Mouse (Mus musculus): ENCODE measurements around the gene Lamtor2. TPM values are rescaled to one million over a fixed set of nuclear protein-coding genes. Genes with fewer than 3 reads are reported as not detected.

Lamtor2 gene
- polyA plus RNA-seq, 1 experiment = 123 TPM

DNA sequence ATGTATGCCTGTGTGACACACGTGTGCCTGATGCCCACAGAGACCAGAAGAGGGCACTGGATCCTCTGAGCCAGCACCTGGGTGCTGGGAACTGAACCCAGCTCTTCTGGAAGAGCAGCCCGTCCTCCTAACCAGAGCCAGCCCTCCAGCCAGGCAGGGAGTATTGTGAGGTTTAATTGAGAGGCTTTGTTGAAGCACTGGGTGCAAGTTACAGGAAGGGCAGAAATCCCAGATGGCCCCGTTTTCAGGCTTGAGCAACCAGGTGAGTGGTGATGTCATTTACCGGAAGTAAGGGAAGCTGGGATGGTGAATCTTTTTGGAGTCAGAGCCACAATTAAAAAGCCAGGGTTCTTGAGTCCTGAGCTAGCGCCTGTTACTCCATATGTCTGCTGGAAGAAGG is 27.9 kb downstream of the Lamtor2 start:
- TF ChIP-seq GATA1 (IDR thresholded peaks at IDR 0.05; ENCODE audit: low read length) = no peak

DNA sequence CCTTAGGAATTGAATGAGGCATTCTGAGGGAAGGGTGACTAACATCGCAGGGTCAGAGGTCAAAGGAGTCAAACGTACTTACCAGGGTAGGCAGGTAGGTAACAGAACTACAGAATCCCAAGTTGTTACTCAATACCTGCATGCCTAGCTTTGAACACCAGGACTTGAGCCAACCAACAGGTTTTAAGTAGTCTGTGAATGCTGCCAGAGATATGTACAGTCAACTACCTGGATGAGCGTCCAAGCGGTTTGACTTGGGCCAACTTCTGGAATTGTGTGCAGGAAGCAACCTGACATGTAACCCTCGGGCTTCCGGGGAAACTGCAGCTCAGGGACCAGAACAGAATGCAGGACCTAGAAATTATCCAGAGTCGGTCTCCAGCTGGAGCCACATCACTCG is 29.8 kb downstream of the Lamtor2 start:
- TF ChIP-seq GATA1 (IDR thresholded peaks at IDR 0.05; ENCODE audit: low read length) = no peak

DNA sequence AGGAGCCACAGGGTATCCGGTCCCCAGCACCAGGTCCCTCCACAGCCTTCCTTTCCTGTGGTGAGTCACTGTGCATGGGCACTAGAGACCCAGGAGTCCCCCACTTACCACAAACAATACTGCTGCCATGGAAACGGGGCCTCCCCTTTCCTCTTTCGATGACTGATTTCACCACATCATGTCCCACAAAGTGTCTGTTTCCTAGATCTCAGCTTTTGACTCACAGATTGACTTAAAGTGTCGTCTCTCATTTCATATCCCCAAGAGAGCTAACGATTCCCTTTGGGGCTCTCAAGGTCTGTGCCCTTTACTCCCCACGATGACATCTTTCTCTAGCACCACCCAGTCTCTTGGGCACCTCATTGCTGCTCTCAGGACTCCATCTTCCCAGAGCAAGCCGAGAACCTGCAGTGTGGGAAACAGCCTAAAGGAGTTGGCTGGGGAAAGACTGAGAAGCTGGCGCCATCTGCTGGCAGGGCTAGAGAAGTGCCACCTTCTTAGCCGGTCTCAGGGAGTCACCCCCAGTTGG is 31.0 kb downstream of the Lamtor2 start:
- no peak for TF ChIP-seq GATA1 (IDR thresholded peaks at IDR 0.05; ENCODE audit: low read length)

DNA sequence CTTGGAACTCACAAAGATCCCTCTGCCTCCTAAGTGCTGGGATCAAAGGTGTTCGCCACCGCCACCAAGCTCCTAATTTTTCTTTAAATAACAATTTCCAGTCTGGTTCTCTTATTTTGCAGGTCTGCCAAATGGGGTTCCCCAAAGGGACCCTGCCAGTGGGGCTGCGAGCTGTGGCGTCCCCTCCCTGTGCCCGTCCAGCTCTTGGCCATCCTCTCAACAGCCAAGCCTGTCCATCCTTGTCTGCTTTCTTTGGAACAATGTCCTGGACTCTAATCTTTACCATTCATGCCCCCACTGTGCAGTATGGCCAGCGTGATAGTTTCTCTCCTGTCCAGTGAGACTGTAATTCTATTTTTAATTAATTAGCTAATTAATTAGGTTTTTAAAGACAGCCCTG is 31.7 kb downstream of the Lamtor2 start:
- TF ChIP-seq GATA1 (IDR thresholded peaks at IDR 0.05; ENCODE audit: low read length) = no peak

DNA sequence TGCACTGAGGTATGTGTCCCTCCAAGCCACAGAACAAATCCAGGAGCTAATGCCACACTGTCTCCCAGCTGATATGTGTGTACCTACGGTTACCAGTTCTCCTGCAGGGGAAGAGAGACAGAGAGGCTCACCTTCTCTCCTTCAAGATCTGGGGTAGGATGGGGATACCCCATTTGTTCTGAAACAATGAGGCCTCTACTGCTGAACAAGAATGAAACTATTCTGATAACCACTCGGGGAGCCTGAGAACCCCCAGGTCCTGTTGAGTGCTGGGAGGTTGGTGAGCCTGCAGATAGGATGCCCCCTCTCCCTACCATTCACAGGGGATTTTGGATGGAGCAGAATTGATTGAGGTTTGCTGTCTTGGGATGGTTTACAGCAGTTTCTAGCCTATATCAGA is 32.8 kb downstream of the Lamtor2 start:
- no peak for TF ChIP-seq GATA1 (IDR thresholded peaks at IDR 0.05; ENCODE audit: low read length)

DNA sequence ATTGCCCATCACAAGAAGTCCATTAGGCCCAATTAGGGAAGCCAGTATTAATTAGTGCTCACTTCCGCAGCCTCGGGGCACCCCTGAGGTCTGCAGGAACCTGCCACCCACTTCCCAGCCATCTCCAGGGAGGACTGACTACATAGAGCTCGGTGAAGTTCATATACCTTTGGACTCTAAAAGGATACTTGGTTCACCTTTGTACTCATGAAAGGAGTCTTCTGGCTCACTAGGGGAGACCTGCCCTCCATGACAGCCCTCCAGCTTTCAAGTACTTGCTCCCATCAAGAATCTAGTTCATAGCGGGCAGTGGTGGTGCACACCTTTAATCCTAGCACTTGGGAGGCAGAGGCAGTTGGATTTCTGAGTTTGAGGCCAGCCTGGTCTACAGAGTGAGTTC is 34.5 kb downstream of the Lamtor2 start:
- TF ChIP-seq GATA1 (IDR thresholded peaks at IDR 0.05; ENCODE audit: low read length) = no peak

DNA sequence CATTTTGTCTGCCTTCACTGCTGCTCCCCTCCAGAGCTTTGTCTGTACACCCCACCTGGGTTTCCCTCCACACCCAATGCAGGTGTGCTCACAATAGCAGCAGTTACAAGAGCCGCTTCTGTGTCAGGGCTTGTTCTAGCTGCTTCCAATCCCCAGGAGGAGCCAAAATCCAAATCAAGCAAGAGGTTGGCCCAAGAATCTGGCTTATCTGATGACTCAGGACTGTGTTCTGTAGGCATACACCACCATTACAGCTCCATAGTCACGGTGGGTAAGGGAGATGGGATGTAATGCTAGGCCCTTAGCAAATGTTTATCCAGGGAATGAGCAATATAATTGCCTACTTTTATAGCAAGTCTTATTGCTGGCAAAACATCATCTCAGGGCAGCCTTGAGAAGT is 36.5 kb downstream of the Lamtor2 start:
- no peak for TF ChIP-seq GATA1 (IDR thresholded peaks at IDR 0.05; ENCODE audit: low read length)

DNA sequence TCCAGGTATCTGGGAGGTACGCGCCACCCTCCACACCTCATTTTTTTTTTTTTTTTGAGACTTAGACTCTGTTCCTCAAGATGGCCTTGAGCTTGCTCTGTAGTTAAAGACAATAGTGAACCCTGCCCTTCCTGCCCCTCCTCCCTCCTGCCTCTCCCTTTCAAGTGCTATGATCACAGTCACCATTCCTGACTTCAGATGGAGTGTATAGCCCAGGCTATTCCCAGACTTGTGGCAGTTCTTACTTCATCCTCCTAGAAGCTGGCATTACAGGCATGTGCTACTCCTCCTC is 37.8 kb downstream of the Lamtor2 start:
- TF ChIP-seq GATA1 (IDR thresholded peaks at IDR 0.05; ENCODE audit: low read length) = no peak

DNA sequence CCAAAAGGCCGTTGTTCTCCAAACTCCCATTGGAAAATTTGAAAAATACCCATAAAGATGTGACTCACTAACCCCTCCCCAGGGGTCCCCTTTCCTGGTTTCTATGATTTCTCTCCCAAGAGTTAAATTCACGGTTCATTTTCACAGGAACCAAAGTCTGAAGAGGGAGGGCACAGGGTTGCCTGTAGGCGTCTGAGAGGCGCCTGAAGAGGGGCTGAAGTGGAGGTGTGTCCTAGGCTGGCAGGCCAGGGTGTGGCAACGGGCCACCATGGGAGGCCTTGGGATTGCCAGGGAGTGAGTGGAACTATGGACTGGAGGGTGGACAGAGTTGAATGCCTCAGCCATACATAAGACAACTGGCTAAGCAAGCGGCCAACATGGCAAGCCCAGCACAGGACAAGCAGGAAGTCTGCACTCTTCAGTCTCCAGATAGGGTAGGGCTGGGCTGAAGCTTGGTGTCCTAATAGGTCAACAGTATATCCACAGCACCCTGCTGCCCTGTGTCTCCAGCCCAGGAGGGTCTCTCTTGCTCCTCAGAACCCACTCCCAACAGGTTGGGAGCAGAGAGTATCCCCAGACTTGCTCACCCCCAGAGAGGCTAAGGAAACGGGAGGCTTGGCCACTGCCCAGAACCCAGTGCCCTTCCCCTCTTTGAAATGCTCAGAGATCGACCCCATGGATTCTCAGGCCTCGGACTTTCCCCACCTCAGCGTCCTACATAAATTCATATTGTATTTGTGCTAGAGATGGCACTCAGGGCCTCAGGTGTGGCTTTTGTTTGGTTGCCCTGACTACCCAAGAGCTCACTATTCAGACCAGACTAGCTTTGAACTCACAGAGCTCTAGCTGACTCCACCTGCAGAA is 38.4 kb downstream of the Lamtor2 start:
- TF ChIP-seq GATA1 (IDR thresholded peaks at IDR 0.05; ENCODE audit: low read length) = no peak

DNA sequence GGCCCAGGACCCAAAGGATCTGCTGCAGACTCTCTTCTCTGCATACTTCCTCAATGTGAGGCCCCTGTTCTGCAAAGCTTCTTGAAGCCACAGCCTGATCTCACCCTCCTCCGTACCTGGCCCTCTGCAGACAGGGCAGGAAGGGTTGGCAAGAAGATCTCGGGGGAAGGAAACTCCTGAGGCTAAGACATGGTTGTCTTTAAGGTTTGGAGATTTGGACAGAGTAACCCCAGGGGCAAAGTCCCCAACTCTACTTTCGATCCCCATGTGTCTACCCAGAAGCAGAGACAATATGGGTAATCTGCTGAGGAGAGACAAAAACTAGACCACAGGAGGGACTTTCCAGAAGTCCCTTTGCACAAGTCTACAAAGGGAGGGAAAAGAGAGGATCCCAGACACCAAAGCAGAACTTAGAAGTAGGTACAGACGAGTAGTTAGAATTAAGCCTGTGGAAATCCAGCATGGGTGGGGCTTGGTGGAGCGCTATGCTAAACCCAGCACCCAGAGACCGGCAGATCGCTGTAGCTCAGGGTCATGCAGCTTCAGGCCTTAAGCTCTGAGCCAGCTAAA is 39.2 kb downstream of the Lamtor2 start:
- no peak for TF ChIP-seq GATA1 (IDR thresholded peaks at IDR 0.05; ENCODE audit: low read length)

DNA sequence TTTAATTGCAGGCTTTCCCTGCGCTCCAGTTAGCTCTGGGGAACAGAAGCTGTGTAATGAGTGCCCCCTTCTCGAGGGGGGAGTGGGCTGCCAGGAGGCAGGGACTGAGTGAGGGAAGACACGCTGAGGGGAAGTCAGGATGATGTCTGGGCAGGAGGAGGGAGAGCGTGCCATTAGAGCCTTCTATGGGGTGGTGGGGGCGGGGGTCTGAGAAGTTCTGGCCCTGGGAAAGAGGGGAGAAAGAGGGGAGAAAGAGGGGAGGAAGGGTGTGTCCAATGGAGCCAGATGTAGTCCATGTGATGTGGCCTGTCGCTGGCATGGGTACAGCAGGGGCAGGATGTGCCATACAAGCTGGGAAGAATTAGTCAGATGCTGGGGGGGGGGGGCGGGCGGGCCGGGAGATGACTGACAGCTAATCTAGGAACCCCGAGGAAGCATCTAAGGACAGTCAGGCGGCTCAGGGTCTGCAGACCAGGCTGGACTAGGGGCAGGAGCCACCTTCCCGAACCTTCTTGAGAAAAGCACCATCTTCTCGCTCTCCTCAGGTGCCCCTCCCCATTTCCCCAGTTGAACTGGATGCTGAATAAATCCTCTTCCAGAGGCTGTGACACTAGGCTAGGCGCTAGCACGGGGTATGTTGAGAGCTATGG is 39.9 kb downstream of the Lamtor2 start:
- no peak for TF ChIP-seq GATA1 (IDR thresholded peaks at IDR 0.05; ENCODE audit: low read length)

DNA sequence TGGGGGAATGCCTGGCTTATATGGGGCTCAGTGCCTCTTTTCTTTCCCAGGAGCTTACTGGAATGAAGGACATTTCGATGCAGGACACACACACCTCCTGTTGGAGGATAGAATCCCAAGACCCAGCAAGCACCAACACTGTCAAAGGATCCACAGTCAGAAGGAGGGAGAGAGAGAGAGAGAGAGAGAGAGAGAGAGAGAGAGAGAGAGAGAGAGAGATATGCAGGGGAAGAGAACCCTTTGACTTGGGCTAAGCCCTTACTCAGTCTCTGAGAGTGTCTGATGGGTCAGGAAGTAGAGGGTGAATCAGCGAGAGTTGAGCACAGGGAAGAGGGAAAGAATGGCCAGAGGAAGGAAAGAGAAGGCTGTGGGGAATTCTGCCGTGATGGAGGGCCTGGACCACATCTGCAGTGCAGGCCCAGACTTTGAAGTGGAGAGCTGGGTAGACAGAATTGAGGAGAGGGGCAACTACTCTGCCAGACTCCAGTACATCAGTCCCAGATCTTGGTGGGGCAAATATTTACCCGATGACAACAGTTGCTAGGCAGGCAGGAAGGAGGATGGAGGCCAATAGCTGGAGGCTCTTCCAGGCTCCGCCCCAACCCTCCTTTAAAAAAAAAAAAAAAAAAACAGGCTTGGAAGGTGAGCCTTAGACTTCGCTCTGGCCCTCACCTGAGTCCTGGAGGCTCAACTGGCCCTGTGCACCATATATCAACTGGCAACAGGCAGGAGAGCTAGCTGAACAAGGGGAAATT is 40.6 kb downstream of the Lamtor2 start:
- no peak for TF ChIP-seq GATA1 (IDR thresholded peaks at IDR 0.05; ENCODE audit: low read length)

DNA sequence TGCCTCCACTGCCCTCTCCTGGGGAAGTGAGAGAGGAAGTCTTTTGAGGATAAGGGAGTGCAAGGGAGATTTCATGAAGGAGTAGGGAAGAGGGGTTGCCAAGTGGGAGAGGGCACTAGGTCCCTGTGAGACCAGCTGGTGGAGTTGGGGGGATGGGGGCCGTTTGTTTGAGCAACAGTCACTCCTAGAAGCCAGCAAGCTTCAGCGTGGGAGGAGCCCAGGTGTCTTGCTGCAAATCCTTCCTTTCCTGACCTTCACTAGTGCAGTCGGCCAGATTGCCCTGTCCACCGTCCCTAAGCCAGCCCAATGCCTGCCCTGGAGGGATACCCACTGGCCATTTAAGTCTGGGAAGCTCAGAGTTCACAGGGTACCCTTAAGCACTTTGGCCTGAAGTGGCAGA is 41.3 kb downstream of the Lamtor2 start:
- no peak for TF ChIP-seq GATA1 (IDR thresholded peaks at IDR 0.05; ENCODE audit: low read length)

DNA sequence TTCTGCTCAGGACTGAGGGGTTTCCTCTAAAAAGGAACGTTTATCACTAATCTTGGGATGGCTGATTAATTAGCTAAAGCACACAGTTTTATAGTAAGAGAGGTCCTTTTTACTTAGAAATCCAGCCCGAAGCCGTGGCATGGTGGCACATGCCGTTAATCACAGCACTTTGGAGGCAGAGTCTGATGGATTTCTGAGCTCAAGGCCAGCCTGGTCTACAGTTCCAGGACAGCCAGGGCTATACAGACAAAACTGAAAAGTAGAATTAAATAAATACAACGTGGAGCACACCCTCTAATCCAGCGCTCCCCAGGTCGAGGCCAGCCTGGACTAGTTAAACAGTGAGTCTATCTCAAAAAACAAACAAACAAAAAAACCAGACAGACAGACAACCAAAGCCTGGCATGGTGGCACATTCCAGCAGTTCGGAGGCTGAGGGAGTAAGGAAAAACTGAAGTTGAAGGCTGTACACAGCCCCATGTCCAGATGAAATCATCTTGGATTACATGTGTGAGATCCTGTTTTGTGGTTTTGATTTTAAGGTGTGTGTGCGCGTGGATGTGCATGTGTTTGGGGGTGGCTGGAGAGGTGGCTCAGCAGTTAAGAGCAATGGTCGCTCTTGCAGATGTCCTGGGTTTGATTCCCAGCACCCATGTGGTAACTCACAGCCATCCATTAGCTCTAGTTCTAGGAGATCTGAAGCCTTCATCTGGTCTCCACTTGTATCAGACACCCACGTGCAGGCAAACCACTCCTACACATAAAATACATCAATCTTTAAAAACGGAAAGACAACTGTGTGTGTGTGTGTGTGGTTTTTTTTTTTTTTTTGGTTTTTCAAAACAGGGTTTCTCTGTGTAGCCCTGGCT is 42.2 kb downstream of the Lamtor2 start:
- no peak for TF ChIP-seq GATA1 (IDR thresholded peaks at IDR 0.05; ENCODE audit: low read length)

All from G1E-ER4 (cell line).